Mouse (Mus musculus): ENCODE data around the gene Tmem191c.

Tmem191c gene

GRCm38 (mm10) chr16:17261341-17261740, 14.5 kb upstream of the Tmem191c start:
- no peak for DNase-seq (ENCODE audit: inconsistent age in 2 of 2, low spot score in 1 of 2)

GRCm38 (mm10) chr16:17266113-17266512, 9.8 kb upstream of the Tmem191c start:
- no peak for DNase-seq (ENCODE audit: inconsistent age in 2 of 2, low spot score in 1 of 2)

GRCm38 (mm10) chr16:17267937-17268336, 7.9 kb upstream of the Tmem191c start:
- no peak for DNase-seq (ENCODE audit: inconsistent age in 2 of 2, low spot score in 1 of 2)

GRCm38 (mm10) chr16:17269872-17270271, 6.0 kb upstream of the Tmem191c start:
- DNase-seq (ENCODE audit: inconsistent age in 2 of 2, low spot score in 1 of 2) = no peak

GRCm38 (mm10) chr16:17271124-17271523, 4.8 kb upstream of the Tmem191c start:
- DNase-seq (ENCODE audit: inconsistent age in 2 of 2, low spot score in 1 of 2) = peak; percentile 34 to 81

GRCm38 (mm10) chr16:17271856-17272255, 4.0 kb upstream of the Tmem191c start:
- DNase-seq (ENCODE audit: inconsistent age in 2 of 2, low spot score in 1 of 2) = no peak

GRCm38 (mm10) chr16:17276164-17277151, 581 bp downstream of the Tmem191c start:
- peak; percentile 93 to 98 for DNase-seq (ENCODE audit: inconsistent age in 2 of 2, low spot score in 1 of 2)

GRCm38 (mm10) chr16:17277342-17278211, 1.7 kb downstream of the Tmem191c start:
- peak; percentile 60 to 74 for DNase-seq (ENCODE audit: inconsistent age in 2 of 2, low spot score in 1 of 2)

- peak; percentile 67 to 81 for DNase-seq (ENCODE audit: inconsistent age in 2 of 2, low spot score in 1 of 2)
Measured at GRCm38 (mm10) chr16:17280471-17280870, 4.6 kb downstream of the Tmem191c start.

GRCm38 (mm10) chr16:17283151-17283550, 7.3 kb downstream of the Tmem191c start:
- DNase-seq (ENCODE audit: inconsistent age in 2 of 2, low spot score in 1 of 2) = no peak

- no peak for DNase-seq (ENCODE audit: inconsistent age in 2 of 2, low spot score in 1 of 2)
Measured at GRCm38 (mm10) chr16:17287103-17287502, 11.2 kb downstream of the Tmem191c start.

- peak; percentile 57 to 75 for DNase-seq (ENCODE audit: inconsistent age in 2 of 2, low spot score in 1 of 2)
Measured at GRCm38 (mm10) chr16:17291016-17291415, 15.1 kb downstream of the Tmem191c start.

GRCm38 (mm10) chr16:17292751-17293150, 16.9 kb downstream of the Tmem191c start:
- DNase-seq (ENCODE audit: inconsistent age in 2 of 2, low spot score in 1 of 2) = peak; percentile 58 to 89

- no peak for DNase-seq (ENCODE audit: inconsistent age in 2 of 2, low spot score in 1 of 2)
Measured at GRCm38 (mm10) chr16:17300818-17301217, 24.9 kb downstream of the Tmem191c start.

- DNase-seq (ENCODE audit: inconsistent age in 2 of 2, low spot score in 1 of 2) = peak in 1 of 2 experiments; percentile 75
Measured at GRCm38 (mm10) chr16:17303521-17304245, 27.8 kb downstream of the Tmem191c start.

- no peak for DNase-seq (ENCODE audit: inconsistent age in 2 of 2, low spot score in 1 of 2)
Measured at GRCm38 (mm10) chr16:17307461-17307860, 31.6 kb downstream of the Tmem191c start.

GRCm38 (mm10) chr16:17309036-17309435, 33.2 kb downstream of the Tmem191c start:
- DNase-seq (ENCODE audit: inconsistent age in 2 of 2, low spot score in 1 of 2) = no peak

- DNase-seq (ENCODE audit: inconsistent age in 2 of 2, low spot score in 1 of 2) = no peak
Measured at GRCm38 (mm10) chr16:17312531-17312930, 36.7 kb downstream of the Tmem191c start.

- DNase-seq (ENCODE audit: inconsistent age in 2 of 2, low spot score in 1 of 2) = peak; percentile 47 to 76
Measured at GRCm38 (mm10) chr16:17316554-17316953, 40.7 kb downstream of the Tmem191c start.

GRCm38 (mm10) chr16:17321481-17321880, 45.6 kb downstream of the Tmem191c start:
- DNase-seq (ENCODE audit: inconsistent age in 2 of 2, low spot score in 1 of 2) = no peak

GRCm38 (mm10) chr16:17324745-17325144, 48.9 kb downstream of the Tmem191c start:
- DNase-seq (ENCODE audit: inconsistent age in 2 of 2, low spot score in 1 of 2) = no peak

Data from adrenal gland, adult (tissue).